Mouse (Mus musculus) neural tube, embryonic 15.5 days (tissue): ENCODE measurements around the gene Hcrtr1. TPM values are rescaled to one million over a fixed set of nuclear protein-coding genes. Genes with fewer than 3 reads are reported as not detected.

Experiments used
- ATAC-seq: fragments of 200-750 bp; cut with Nextera tagmentation; 2 replicates; pipeline ENCODE4 v1.8.0; 2017; ENCODE audit warnings: mild to moderate bottlenecking, moderate TSS enrichment, moderate library complexity; ENCODE audit not compliant: low FRiP score
- H3K27ac ChIP-seq: fragments of 300-500 bp; sonication (generic); replicated peaks from 2 replicates; pipeline ENCODE4 v1.5.1; 2015; ENCODE audit warnings: mild to moderate bottlenecking, inconsistent platforms
- H3K27me3 ChIP-seq: fragments of 300-500 bp; sonication (generic); replicated peaks from 2 replicates; pipeline ENCODE4 v1.6.1; 2015; ENCODE audit warnings: inconsistent platforms
- H3K36me3 ChIP-seq: fragments of 300-500 bp; sonication (generic); 2 replicates; pipeline ENCODE4 v1.6.1; 2015; ENCODE audit warnings: inconsistent platforms
- H3K4me1 ChIP-seq: fragments of 300-500 bp; sonication (generic); 2 replicates; pipeline ENCODE4 v1.6.1; 2015; ENCODE audit warnings: inconsistent platforms
- H3K4me2 ChIP-seq: fragments of 300-500 bp; sonication (generic); 2 replicates; pipeline ENCODE4 v1.6.1; 2015; ENCODE audit warnings: inconsistent platforms, mild to moderate bottlenecking, moderate library complexity
- H3K4me3 ChIP-seq: fragments of 300-500 bp; sonication (generic); replicated peaks from 2 replicates; pipeline ENCODE4 v1.5.1; 2015; ENCODE audit warnings: mild to moderate bottlenecking, inconsistent platforms
- H3K9ac ChIP-seq: fragments of 300-500 bp; sonication (generic); replicated peaks from 2 replicates; pipeline ENCODE4 v1.6.1; 2015; ENCODE audit warnings: mild to moderate bottlenecking, inconsistent platforms
- H3K9me3 ChIP-seq: fragments of 300-500 bp; sonication (generic); replicated peaks from 2 replicates; pipeline ENCODE4 v1.6.1; 2016; ENCODE audit warnings: inconsistent platforms
- WGBS: fragments of 180-500 bp; shearing (Covaris S2); methylation state at CpG from one replicate; pipeline ENCODE4 v1.1.7; 2015; ENCODE audit warnings: mixed read lengths; 5-methylcytosine and 5-hydroxymethylcytosine counted together
- polyA plus RNA-seq: library from polyadenylated mRNA; unstranded; fragments of >200 nt; fragmentation: Nextera tagmentation; extraction: Ambion mirVana; gene quantifications from 2 replicates; pipeline ENCODE4 v1.2.1, GENCODE M21; 2015

Gene Hcrtr1
- polyA plus RNA-seq, 1 experiment from 2014 or later = 3.7 TPM

DNA sequence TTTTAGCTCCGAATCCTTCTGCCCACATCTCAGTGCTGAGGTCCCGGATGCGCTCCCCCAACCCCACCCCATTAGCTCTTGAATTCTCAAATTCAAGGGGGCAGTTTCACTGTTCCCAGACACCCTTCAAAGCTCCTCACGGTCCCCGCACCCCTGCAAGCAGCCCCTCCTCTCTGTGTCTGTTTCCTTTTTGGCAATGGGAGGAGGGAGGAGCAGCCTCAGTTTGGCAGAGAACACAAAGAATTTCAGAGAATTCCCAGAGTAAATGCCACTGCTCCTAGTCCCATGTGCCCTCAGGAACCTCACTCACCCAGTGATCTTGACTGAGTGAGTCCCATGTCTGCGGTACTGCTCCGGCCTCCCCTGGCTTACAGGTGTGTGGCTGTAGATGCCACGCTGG lies 27.4 kb upstream of the Hcrtr1 start:
- WGBS = 75% methylated on average over 8 of the region's 8 CpGs
- no peaks in the 10 kb centered on the region for H3K36me3 ChIP-seq
- H3K9me3 ChIP-seq = no peaks in the 10 kb centered on the region
- no peak overlapping the region for H3K4me2 ChIP-seq
- no peak overlapping the region for H3K4me3 ChIP-seq
- H3K9ac ChIP-seq = no peak overlapping the region
- no peak overlapping the region for H3K27ac ChIP-seq
- no peak for ATAC-seq
- H3K4me1 ChIP-seq = peaks cover 24% of the 10 kb centered on the region
- peaks cover 35% of the 10 kb centered on the region for H3K27me3 ChIP-seq

- no peak overlapping the region for H3K4me3 ChIP-seq
- no peaks in the 10 kb centered on the region for H3K9me3 ChIP-seq
- no peak overlapping the region for H3K27ac ChIP-seq
- peaks cover 39% of the 10 kb centered on the region for H3K27me3 ChIP-seq
- 83% methylated on average over 18 of the region's 18 CpGs for WGBS
- H3K36me3 ChIP-seq = no peaks in the 10 kb centered on the region
- H3K9ac ChIP-seq = no peak overlapping the region
- H3K4me2 ChIP-seq = no peak overlapping the region
- peaks cover 24% of the 10 kb centered on the region for H3K4me1 ChIP-seq
- no peak for ATAC-seq
Observed at GRCm38 (mm10) chr4:130166061-130166460, 26.9 kb upstream of the Hcrtr1 start.

GRCm38 (mm10) chr4:130164121-130164520 lies 25.0 kb upstream of the Hcrtr1 start:
- WGBS = 72% methylated on average over 6 of the region's 6 CpGs
- Histone ChIP-seq H3K36me3 (no peaks in the 10 kb centered on the region), H3K9me3 (no peaks in the 10 kb centered on the region), H3K4me2 (no peak overlapping the region), H3K4me3 (no peak overlapping the region), H3K27ac (no peak overlapping the region), H3K9ac (no peak overlapping the region), H3K27me3 (peaks cover 39% of the 10 kb centered on the region), H3K4me1 (peaks cover 24% of the 10 kb centered on the region)
- no peak for ATAC-seq

DNA sequence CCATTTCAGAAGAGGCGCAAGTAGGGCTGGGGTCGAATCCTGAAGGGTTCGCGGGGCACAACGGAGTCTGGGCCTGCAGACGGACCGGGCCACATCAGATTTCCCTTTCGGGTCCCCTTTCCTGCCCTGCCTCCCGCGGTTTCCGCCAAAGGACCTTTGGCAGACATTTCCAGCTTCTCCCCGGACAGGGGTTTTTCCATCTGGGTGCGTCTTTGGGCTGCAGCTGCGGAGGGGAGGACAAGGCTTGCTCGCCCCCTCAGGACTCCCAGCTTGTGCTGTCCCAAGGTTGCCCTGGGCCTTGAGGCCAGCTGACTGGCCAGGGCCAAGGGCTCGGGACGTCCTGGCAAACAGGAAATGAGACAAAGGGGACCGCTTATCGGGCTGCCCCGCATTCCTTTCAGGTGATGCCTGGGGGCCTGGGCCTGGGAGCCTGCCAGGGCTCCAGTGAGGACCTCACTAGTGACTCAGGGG lies 24.3 kb upstream of the Hcrtr1 start:
- Histone ChIP-seq H3K36me3 (no peaks in the 10 kb centered on the region), H3K27me3 (peaks cover 39% of the 10 kb centered on the region), H3K9me3 (no peaks in the 10 kb centered on the region), H3K4me1 (peaks cover 21% of the 10 kb centered on the region), H3K4me2 (peak overlapping the region; percentile 28), H3K27ac (no peak overlapping the region), H3K9ac (no peak overlapping the region), H3K4me3 (0 out of 2 replicates have a peak overlapping the region, but pooled peaks have one; percentile 5)
- 16% methylated on average over 19 of the region's 20 CpGs for WGBS
- no peak for ATAC-seq

- Histone ChIP-seq H3K4me2 (no peak overlapping the region), H3K36me3 (no peaks in the 10 kb centered on the region), H3K9ac (no peak overlapping the region), H3K9me3 (no peaks in the 10 kb centered on the region), H3K27me3 (peaks cover 38% of the 10 kb centered on the region), H3K4me1 (peaks cover 8% of the 10 kb centered on the region), H3K27ac (no peak overlapping the region), H3K4me3 (no peak overlapping the region)
- WGBS = 34% methylated on average over 4 of the region's 4 CpGs
- ATAC-seq = no peak
Observed at GRCm38 (mm10) chr4:130161349-130161748, 22.2 kb upstream of the Hcrtr1 start.

GRCm38 (mm10) chr4:130156812-130157371 lies 17.7 kb upstream of the Hcrtr1 start:
- H3K27ac ChIP-seq = no peak overlapping the region
- H3K9me3 ChIP-seq = no peaks in the 10 kb centered on the region
- 76% methylated on average over 12 of the region's 12 CpGs for WGBS
- peaks cover 21% of the 10 kb centered on the region for H3K27me3 ChIP-seq
- no peak overlapping the region for H3K4me3 ChIP-seq
- no peaks in the 10 kb centered on the region for H3K36me3 ChIP-seq
- H3K4me2 ChIP-seq = no peak overlapping the region
- no peak for ATAC-seq
- no peaks in the 10 kb centered on the region for H3K4me1 ChIP-seq
- H3K9ac ChIP-seq = no peak overlapping the region

- ATAC-seq = no peak
- Histone ChIP-seq H3K4me3 (no peak overlapping the region), H3K9ac (no peak overlapping the region), H3K36me3 (no peaks in the 10 kb centered on the region), H3K4me2 (no peak overlapping the region), H3K27me3 (peaks cover 23% of the 10 kb centered on the region; the same call in 1 of the 2 replicates), H3K4me1 (no peaks in the 10 kb centered on the region), H3K9me3 (no peaks in the 10 kb centered on the region), H3K27ac (no peak overlapping the region)
- 83% methylated on average over 3 of the region's 3 CpGs for WGBS
Observed at GRCm38 (mm10) chr4:130154250-130154649, 15.1 kb upstream of the Hcrtr1 start.

DNA sequence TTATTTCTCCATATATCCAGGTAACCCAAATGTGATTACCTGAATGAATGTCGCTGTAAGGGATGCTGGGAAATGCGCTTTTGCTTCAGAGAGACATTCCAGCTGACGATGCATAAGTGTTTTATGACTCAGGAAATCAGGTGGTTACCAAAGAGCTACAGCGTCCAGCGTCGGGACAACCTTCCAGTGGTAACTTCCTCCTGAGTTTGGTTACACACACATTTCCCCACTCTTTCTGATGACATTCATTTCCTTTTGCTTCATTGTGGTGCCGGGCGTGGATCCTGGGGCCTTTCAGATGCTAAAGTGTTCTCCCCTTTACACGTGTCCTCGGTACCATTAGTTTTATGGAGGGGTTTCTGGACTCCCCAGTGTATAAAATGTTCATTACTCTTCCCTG lies 9.2 kb upstream of the Hcrtr1 start:
- Histone ChIP-seq H3K9me3 (no peaks in the 10 kb centered on the region), H3K9ac (no peak overlapping the region), H3K36me3 (no peaks in the 10 kb centered on the region), H3K4me3 (no peak overlapping the region), H3K4me1 (no peaks in the 10 kb centered on the region), H3K27me3 (peaks cover 19% of the 10 kb centered on the region; the same call in 1 of the 2 replicates), H3K4me2 (no peak overlapping the region), H3K27ac (no peak overlapping the region)
- no peak for ATAC-seq
- 68% methylated on average over 10 of the region's 10 CpGs for WGBS

GRCm38 (mm10) chr4:130141786-130142185 lies 2.6 kb upstream of the Hcrtr1 start:
- H3K4me2 ChIP-seq = no peak overlapping the region
- H3K36me3 ChIP-seq = no peaks in the 10 kb centered on the region
- H3K9me3 ChIP-seq = no peaks in the 10 kb centered on the region
- no peak overlapping the region for H3K9ac ChIP-seq
- peaks cover 25% of the 10 kb centered on the region for H3K4me1 ChIP-seq
- peaks cover 41% of the 10 kb centered on the region for H3K27me3 ChIP-seq
- WGBS = 28% methylated on average over 3 of the region's 3 CpGs
- ATAC-seq = no peak
- no peak overlapping the region for H3K27ac ChIP-seq
- no peak overlapping the region for H3K4me3 ChIP-seq

DNA sequence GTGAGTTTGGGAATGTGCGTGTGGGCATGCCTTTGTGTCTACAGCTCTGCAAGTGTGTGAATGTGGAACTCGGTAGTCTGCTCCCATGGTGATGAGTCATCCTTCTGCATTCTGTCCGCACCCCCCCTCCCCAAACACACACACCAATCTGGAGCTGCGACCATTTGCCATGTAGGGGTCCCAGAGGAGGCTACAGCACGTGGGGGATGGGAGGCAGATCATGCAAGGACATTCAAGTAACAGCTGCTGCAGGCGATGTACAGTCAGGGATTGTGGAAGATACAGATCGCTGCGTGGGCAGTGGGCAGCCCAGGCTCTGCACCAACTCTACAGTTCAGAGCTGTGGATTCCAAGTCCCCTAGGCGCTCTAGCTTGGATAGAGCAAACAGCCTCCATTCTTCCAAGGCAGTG lies 1.8 kb upstream of the Hcrtr1 start:
- ATAC-seq = peak; percentile 22; the same call in 1 of the 2 replicates
- Histone ChIP-seq H3K27ac (no peak overlapping the region; the same call in 1 of the 2 replicates), H3K4me1 (peaks cover 25% of the 10 kb centered on the region), H3K4me3 (no peak overlapping the region), H3K9ac (no peak overlapping the region), H3K36me3 (no peaks in the 10 kb centered on the region), H3K4me2 (no peak overlapping the region), H3K27me3 (peaks cover 49% of the 10 kb centered on the region), H3K9me3 (no peaks in the 10 kb centered on the region)
- 32% methylated on average over 9 of the region's 9 CpGs for WGBS

- Histone ChIP-seq H3K9me3 (no peaks in the 10 kb centered on the region), H3K4me1 (peaks cover 25% of the 10 kb centered on the region), H3K36me3 (no peaks in the 10 kb centered on the region), H3K27ac (no peak overlapping the region), H3K27me3 (peaks cover 49% of the 10 kb centered on the region), H3K9ac (peak overlapping the region; percentile 42), H3K4me3 (peak overlapping the region; percentile 47), H3K4me2 (peak overlapping the region; percentile 96)
- under 1% methylated on average over 56 of the region's 57 CpGs for WGBS
- peak; percentile 76 for ATAC-seq
Observed at GRCm38 (mm10) chr4:130138441-130139213, 532 bp downstream of the Hcrtr1 start.

DNA sequence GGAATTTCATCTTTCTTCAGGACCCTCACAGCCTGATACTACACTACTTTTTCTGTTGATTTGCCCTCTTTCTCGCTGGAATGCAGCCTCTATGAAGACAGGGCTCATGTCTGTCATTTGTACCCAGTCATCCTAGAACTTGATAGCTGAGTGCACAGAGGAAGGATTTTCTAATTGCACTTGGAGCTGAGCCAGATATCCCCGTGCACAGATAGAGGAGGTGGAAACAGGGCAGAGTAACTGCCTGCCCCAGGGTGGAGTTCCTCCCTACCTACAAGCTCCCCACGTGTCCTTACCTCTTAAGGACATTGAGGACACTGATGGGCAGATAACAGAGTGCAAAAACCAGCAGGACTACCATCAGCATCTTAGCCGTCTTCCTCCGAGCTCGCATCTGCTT lies 5.8 kb downstream of the Hcrtr1 start:
- Histone ChIP-seq H3K4me2 (no peak overlapping the region), H3K36me3 (no peaks in the 10 kb centered on the region), H3K4me1 (peaks cover 4% of the 10 kb centered on the region), H3K4me3 (no peak overlapping the region), H3K27me3 (peaks cover 21% of the 10 kb centered on the region), H3K9ac (no peak overlapping the region), H3K9me3 (no peaks in the 10 kb centered on the region), H3K27ac (no peak overlapping the region)
- no peak for ATAC-seq
- 61% methylated on average over 6 of the region's 6 CpGs for WGBS
